Mouse (Mus musculus): ENCODE measurements at regions not wholly inside any gene's neighbourhood (a gene's known extent, or its start where the extent isn't known, plus 50 kb on each side); places are given as distances from the start of the nearest gene placed in this dataset.

DNA sequence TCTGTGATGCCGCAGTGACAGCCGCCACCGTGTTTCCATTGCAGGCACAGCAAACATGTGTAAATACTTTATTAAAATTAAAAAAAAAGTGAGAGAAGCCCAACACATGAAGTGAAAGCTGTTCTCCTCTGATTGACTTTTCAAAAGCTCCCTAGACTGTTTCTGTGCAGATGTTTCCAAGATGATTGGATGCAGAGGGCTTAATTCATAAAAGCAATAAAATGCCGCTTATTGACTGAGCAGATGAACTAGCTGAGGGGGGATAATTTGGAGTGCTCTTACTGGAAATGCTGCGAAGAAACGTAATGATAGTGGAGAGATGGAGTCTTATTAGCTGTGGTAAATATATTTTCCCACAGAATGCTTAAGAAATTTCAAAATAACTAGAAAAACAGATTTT lies 170.4 kb downstream of the Rnf144a start:
- in situ Hi-C loops (cut with MboI; ENCODE audit: unreplicated experiment in 2 of 2): no loop called here

DNA sequence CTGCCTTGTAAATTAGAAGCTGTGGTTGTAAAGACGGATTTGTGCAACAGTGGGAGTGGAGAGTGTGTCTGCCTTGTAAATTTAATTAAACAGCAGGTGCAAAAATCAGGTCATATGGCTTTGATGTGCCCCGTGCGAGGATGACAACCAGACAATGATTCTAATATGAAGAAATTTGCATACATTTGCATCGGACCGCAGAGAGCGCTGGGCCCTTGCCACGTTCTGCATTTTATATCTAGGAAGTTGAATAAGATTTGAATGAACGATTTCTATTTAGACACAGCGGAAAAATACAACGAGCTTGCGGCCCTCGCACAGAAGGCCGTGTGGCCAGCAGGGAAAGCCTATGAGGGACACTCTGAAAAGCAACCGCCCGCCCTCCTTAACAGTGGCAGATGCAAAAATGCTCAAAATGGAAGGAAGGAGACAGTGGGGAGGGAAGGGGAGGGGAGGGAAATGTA lies 187.5 kb downstream of the Rnf144a start:
- in situ Hi-C loops (cut with MboI; ENCODE audit: unreplicated experiment in 2 of 2): loop anchor here (5.0 to 10.0 kb wide), 5 partner anchors 153 to 1203 kb away; partner anchors contain the start of gene Id2 (in 1 of the 2)

DNA sequence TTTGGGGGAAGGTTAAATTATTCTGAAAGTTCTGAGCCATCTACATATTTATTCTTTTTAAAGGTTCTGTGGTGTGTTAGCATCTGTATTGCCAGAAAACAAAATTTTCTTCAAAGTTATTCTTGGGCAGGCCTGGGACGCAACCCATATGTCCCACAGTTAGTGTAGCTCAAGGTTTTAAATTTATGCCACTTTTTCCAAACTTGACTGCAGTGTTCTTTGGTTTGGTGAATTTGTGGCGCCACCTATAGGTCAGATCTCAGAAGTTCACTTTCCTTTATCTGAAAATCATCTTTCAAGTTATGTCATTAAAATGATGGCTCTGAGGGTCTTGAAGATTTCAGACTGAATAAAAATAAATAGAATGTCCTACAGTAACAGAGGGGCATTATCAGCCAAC lies 188.7 kb downstream of the Rnf144a start:
- in situ Hi-C loops (cut with MboI; ENCODE audit: unreplicated experiment in 2 of 2): loop anchor here (5.0 to 10.0 kb wide), 5 partner anchors 152 to 1202 kb away; partner anchors contain the start of gene Id2 (in 1 of the 2)

DNA sequence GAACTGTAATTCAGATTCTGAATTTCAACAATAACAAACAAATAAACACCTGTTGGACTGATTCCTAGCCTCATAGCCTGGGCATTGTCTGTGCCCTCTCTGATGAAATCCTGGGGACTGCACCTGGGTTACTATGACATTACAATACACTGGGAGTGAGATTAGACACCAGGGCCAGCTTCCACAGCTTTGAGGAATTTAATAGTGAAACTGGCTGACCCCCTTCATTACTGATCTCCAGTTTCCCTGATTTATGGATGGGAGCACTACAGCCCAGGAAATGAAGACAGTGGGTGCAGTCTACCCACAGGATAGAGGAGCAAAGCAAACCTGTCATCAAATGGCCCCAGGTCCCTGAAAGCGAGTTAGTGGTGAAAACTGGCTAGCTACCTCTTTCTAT lies 202.6 kb downstream of the Rnf144a start:
- in situ Hi-C loops (cut with MboI; ENCODE audit: unreplicated experiment in 2 of 2): no loop called here

DNA sequence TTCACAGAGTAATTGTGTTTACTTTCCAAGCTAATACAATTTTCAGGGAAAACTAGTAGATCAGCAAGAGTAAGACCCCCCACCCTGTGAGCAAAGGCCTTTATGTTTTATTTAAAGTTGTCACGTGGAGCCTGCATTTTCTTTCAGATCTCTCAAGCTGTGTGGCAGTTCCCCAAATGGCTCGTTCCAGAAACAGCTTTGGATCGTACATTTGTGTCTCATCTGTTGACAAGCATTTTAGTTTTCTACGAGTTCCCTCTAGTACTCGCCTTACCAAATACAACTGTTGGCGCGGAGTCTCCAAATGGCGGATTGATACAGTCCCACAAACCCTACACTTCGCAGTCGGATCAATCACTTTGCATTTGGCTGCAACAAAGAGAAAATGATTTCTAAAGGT lies 203.6 kb downstream of the Rnf144a start:
- in situ Hi-C loops (cut with MboI; ENCODE audit: unreplicated experiment in 2 of 2): no loop called here

DNA sequence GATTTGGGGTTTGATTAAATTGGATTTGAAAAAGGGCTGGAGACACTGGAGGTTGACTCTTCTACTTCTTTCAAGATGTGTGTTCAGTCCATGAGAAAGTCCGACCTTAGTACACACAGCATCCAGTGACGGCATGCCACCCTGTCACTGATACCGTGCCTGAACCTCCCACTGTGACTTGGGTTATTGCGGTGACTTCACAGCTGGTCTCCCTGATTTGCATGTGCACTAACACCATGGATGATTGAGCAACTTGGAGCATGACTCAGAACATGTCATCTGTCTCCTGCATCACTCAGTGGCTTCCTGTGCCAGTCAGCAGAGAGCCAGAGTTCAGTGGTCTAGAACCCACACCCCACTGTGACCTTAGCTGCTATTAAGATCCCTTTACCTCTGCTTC lies 208.3 kb downstream of the Rnf144a start:
- in situ Hi-C loops (cut with MboI; ENCODE audit: unreplicated experiment in 2 of 2): no loop called here

DNA sequence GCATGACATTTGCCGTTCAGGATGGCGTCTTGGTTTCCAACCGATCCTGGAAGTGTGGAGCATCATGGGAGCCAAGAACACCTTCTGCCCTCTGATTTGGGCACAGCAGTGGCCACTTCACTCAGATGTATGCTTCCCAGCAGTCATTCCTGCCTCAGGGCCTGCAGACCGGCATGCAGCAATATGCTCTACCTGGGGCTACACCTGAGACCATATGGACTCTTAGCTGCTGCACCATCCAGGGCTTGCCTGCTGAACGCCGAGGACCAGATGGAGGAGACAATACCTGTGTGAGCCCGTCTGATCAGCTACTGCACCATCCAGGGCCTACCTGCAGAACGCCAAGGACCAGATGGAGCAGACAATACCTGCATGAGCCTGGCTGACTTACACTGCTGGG lies 209.0 kb downstream of the Rnf144a start:
- in situ Hi-C loops (cut with MboI; ENCODE audit: unreplicated experiment in 2 of 2): no loop called here

DNA sequence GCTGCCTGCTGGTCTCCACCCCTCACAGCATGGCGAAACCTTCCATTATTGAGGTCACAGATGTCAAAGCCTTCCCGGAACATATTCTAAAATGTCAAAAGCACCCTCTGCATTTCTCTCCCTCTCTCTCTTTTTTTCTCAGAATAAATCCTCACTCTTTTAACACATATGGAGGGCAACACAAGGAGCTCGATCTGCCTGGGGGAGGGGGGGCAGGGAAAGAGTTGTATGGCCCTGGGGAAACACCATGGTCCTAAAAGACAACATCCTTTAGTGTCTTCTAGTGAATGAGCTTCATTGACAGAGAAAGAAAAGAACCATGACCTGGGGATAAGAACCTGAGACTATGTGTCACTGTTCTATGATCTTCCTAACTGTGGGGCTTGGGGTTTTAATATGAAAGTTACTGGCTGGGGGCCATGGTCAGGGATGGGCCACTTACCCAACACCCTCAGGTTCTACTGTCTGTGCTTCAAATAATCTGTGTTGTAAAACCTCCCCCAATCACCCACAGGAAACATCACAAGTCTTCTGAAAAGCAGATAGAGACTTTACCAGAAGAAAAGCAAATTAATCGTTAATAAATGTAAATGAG lies 223.0 kb downstream of the Rnf144a start:
- in situ Hi-C loops (cut with MboI; ENCODE audit: unreplicated experiment in 2 of 2): no loop called here

DNA sequence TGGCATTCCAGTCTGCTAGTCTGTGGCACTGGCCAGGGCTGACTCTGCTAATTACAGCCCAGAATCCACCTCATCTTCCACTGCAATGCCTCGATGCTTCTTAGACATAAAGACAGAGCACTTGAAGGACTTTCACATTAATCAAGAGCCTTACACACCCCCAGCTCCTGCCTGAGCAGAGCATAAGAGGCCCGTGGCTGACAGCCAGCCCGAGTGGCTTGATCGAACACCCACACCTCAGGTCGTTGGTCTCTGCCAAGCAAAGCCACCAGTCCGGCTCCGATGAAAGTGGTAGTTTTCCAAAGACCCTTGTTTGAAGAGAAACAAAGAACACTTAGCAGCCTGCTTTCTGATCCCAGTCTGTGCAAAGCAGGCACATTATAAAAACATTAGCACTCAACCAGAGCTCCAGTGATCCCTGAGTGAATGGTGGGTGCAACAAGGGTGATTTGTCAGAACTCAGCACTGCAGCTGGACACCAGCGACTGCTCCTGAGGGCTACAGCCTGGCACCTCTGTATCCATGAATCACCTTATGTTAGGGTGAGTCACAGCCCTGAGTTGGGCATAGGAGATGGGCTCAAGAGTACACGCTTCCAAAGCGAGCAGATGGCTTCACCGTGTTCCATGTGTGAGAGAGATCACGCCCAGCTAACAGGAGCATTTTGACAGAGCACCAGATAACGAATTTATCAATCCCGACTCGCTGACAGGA lies 223.6 kb downstream of the Rnf144a start:
- in situ Hi-C loops (cut with MboI; ENCODE audit: unreplicated experiment in 2 of 2): no loop called here

DNA sequence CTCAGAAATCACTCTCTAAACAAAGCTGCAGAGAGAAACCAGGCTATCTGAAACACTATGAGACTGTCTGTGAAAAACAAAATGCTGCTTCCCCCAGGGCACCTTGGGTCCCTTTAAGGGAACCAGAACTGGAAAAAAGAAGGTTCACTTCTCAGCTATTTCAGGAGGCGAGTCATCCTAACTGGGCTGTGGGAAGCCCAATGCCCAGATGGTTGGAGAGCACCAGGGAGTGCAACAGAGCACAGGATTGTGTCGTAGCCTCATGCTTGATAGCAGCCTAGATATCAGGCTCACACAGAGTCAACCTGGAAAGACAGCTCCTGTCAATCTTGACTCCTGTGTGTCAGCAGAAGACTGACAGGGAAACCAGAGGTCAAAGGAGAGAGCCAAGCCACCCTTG lies 226.1 kb downstream of the Rnf144a start:
- in situ Hi-C loops (cut with MboI; ENCODE audit: unreplicated experiment in 2 of 2): no loop called here

DNA sequence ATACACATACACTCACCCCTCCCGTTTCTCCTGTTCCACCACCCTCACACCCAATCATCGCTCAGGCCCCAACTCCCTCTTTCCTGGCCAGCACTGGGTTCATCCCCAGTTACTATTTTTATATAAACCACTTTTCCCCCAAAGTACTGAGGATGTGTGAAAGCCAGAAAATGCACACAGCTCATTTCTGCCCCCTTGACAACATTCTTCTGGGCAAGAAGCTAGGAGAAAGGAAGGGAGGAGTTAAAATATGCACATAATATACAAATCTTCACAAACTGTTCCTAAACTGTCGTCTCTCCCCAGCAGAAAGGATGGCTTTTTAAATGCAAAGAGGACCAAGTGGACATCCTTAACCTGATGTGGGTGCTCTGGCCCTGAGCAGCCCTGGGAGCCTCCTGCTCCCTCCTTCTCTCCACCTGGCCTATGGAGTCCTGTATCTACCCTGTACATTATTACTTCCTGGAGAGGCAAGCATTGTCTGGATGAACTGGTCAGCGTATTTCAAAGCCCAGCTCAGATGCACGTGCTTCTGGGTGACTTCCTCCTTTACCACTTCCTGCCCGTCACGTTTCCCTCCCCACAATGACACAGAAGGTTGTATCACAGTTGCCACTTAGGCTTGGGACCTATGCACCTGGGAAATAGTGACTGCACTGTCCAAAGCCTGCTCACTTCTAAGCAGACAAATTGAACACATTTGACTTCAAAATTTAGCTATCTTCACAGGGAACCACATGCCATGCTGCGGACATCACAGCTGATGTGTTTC lies 227.8 kb downstream of the Rnf144a start:
- in situ Hi-C loops (cut with MboI; ENCODE audit: unreplicated experiment in 2 of 2): no loop called here

DNA sequence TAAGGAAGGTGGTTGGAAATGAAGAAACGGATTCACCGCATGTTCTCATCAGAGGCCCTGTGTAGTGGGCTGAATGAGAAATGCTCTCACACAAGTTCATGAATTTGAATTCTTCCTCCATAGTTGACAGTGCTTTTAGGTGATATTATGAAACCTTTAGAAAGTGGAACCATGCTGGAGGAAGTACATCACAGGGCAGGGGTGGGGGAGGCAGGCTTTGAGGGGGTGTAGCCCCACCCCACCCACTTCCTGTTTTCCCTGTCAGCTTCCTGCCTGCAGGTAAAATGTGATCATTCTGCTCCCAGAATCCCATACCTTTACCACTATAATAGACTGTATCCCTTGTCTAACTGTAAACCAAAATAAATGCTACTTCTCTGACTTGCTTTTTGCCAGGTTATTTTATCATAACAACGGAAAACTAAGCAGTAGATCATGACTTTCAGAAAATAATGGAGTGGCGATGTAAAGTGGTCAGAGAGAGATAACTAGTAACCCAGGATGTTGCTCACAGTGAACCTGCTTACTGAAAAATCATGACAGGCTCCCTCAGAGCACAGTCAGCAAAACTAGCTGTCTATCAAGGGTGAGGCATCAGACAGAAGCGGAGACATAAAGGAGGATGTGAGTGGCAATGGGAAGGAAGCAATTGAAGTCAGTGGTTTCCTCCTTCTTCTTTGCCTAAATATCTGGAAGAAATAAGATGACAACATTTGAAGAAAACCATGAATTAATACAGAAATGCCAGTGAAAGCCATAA lies 230.2 kb downstream of the Rnf144a start:
- in situ Hi-C loops (cut with MboI; ENCODE audit: unreplicated experiment in 2 of 2): no loop called here

DNA sequence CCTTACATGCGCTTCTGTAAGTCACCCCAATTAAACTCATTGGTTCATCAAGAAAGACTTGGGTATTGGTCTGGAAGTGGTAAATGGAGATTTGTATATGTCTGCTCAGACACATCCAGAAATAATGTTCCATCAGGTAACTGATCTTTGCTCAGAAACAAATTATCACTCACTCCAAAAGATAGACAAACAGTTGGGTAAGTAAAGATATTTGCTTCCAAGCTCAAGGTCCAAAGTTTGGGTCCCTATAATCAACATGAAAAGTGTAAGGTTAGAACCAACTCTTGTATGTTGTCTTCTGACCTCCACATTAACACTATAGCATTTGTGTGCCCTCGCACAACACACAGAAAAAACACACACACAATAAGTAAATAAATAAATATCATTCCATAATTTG lies 232.0 kb downstream of the Rnf144a start:
- in situ Hi-C loops (cut with MboI; ENCODE audit: unreplicated experiment in 2 of 2): no loop called here

DNA sequence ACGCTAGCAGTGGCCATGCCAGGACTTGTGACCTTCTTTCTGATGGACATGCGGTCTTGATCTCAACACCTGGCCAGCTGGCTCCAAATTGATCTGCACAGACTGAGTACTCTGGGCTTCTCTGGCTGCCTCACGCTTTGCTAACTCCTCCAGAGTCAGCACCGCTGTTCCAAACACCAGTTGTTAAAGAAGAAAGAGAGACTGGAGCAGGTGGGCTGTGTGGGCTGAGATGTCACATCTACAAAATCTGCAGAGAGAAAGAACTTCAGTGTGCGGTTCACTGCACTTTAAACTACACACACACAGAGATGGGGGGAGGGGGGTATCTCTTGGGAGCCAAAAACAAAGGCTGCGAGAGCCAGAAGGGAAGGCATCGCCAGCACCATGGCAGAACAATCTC lies 234.2 kb downstream of the Rnf144a start:
- in situ Hi-C loops (cut with MboI; ENCODE audit: unreplicated experiment in 2 of 2): no loop called here

DNA sequence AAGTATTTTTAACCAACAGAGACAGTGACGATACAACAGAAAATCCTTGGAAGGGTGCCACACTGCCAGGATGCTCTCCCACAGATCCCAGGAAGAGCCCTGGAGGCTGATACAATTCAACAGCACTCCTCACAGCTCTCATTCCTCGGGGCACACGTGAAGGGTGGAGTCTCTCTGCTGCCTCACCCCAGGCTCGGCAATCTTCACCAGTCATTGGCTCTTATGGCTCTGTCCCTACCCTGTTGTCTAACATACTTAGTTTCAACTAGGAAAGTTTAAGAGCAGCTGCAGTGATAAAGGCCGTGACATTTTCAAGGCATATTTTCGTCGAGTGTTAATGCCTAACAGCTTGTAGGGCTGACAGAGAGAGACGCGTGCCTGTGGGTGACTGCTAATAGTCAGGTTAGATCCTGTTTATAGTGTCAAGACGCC lies 238.8 kb downstream of the Rnf144a start:
- in situ Hi-C loops (cut with MboI; ENCODE audit: unreplicated experiment in 2 of 2): no loop called here

DNA sequence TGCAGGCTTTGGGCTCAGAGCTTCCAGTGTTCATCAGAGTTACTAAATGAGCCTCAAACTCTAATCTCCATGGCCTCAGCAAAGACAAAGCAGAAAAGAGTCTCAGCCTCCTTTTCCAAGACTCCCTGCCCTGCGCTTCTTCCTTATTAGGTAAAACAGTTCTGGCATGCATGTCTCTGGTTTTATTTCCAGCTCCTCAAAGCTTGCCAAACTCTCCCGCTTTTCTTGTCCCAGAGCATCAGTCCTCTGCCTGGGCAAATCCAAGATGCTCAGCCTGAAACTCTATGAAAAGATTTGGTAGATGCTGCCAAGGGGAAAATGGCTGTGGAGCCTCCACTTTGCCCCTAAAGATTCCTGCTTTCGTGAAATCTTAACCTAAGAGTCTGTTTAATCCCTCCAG lies 251.6 kb downstream of the Rnf144a start:
- in situ Hi-C loops (cut with MboI; ENCODE audit: unreplicated experiment in 2 of 2): no loop called here

DNA sequence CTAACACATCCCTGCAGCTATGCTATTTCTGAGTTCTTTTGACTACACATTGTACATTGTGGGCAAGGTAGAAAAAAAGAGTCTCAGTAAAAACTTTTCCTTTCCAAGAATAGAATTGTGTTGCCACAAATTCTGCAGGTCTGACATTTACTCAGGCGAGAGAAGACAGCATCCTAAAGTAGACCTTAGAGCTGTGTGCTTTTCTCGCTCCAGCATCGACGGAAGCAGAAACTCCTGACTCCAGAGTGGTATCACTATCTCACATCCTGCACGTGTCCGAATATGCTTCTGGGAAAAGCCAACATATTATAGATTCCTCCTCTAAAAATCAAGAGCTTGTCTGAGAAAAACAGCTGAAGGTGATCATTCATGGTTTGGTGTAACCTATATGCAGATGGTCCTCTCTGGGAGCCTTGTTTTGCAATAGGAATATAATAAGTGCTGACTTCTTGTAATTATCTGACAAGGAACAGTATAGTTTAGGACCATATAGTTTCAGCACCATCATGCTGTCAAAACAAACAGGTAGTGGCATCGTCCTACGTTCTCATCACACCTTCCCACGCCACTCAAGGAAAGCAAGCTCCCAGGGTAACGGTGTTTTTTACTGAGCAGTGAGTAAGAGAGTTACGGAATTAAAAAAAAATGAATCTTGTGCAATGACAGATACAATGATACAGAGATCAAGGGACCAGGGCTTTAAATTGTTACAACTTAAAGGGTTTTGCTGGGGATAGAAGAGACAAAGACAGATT lies 254.0 kb downstream of the Rnf144a start:
- in situ Hi-C loops (cut with MboI; ENCODE audit: unreplicated experiment in 2 of 2): no loop called here

DNA sequence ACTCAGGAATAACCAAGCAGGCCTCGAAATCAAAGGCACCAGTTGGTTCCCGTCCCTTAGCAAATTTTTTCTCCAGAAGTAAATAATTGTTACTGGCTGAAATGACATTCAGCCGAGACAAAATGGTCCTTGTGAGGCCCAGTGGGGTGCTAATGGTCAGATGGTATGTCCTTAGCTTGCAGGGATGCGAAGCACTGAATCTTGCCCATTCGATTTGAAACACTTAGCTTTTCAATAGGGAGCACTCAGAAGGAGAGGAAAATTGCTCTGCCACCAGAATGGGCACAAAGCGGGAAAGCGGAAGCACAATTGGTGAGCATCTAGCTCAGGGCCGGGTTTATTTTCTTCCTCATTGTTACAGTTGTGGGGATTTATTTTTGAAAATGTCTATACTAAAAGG lies 262.1 kb downstream of the Rnf144a start:
- in situ Hi-C loops (cut with MboI; ENCODE audit: unreplicated experiment in 2 of 2): no loop called here

DNA sequence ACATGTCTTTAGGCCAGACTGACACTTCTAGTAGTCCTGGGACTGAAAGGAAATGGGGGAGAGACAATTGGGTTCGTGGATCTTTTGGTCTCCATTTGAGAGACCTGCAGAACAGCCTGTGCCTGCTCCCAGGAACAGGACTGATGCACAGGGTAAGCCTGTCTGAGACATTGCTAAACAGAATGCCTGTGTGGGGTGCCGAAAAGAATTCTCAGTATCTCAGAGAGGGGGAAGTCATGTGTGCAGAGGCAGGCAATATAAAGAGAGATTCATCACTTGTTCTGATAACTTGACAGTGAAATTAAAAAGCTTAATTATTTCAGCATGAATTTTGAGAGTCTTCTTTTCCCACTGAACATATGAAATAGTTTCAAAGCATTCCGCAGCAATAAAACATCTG lies 268.7 kb downstream of the Rnf144a start:
- in situ Hi-C loops (cut with MboI; ENCODE audit: unreplicated experiment in 2 of 2): no loop called here

DNA sequence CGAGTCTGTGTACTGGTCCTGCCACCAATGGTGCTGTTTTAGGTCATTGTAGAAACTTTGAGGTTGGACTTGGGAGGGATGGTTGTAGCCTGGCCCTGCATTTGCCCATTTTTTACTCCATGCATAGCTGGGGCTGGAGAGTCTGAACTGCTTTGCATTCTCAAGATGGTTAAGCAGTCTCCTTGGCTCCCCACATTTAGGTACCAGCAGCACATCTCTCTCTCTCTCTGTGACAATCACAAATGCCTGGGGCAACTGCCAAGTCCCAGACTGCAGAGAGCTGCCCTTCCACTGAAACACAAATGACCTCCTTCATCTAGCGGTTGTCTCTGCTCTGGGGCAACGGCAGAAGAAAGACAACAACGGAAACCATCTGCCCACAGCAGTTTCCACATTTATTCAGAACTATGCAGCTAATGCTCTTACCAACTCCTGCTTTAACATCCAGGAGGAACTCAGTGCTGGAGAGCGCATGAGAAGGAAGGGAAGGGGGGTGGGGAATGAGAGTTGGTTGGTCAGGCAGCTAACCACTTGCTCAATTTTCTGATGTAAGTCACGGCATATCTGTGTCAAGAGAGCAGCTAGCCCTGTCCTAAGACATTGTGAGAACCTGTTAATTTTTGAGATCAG lies 269.9 kb downstream of the Rnf144a start:
- in situ Hi-C loops (cut with MboI; ENCODE audit: unreplicated experiment in 2 of 2): no loop called here
